Mouse (Mus musculus): ENCODE data around the gene Ccdc102a.

DNA sequence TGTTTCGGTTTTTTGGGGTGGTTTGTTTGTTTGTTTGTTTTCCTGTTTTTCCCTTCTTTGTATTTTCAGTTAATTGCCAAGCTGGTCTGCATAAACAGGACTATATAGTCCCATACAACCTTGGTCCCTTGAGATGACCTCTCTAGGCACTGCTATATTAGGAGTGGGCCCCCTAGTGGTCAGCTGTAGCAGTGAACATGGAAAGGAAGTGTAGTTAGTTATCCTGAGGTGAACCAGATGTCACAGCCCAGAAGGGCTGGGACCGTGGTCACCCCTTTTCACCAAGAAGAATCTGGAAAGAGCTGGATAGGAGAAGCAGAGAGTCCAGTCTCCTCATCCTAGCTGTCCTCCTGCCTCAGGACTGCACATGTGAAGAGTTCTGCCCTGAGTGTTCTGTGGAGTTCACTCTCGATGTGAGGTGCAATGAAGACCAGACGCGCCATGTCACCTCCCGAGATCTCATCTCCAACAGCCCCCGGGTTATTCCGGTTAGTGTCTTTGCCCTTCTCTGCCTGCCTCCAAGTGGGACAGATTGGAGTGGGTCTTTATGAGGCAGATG is 56.5 kb downstream of the Ccdc102a start:
- TF ChIP-seq POLR2A (IDR thresholded peaks at IDR 0.05; ENCODE audit: insufficient read depth, low read depth, low read length) (no peak), CTCF (IDR thresholded peaks at IDR 0.05) (peak; percentile 96)
